Mouse (Mus musculus) heart, adult 2 months (tissue): Measurements from ENCODE around the gene Hoxc9.

Source experiments
- CTCF ChIP-seq: fragments of 200-600 bp; IDR thresholded peaks from 2 replicates; pipeline ENCODE4 v1.8.1; 2022; ENCODE audit warnings: antibody characterized with exemption, mild to moderate bottlenecking, moderate library complexity
- EP300 ChIP-seq: fragments of 200-500 bp; IDR thresholded peaks from 2 replicates; pipeline ENCODE4 v1.6.1; 2011; ENCODE audit warnings: low read depth, low read length, control low read depth; ENCODE audit not compliant: insufficient read depth

DNA sequence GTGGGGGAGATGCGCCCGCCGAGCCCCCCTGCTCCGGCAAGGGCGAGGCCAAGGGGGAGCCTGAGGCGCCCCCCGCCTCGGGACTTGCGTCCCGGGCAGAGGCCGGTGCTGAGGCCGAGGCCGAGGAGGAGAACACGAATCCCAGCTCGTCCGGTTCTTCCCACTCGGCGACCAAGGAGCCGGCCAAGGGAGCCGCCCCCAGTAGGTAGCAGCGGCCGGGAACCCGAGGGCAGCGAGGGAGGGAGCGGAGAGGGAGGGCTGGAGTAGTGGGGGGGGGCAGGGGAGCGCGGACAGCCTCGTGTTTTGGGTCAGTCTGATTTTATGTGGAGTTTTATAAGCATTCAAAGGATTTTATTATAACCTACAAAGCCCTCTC is 21.2 kb upstream of the Hoxc9 start:
- TF ChIP-seq CTCF (no peak), EP300 (no peak)
